Mouse (Mus musculus) MEL (cell line): Measurements from ENCODE around the gene Tubg2. TPM values are rescaled to one million over a fixed set of nuclear protein-coding genes. Genes with fewer than 3 reads are reported as not detected.

ENCODE experiments used
- DNase-seq: peaks from one replicate; pipeline ENCODE4 v3.0.0; 2011; ENCODE audit warnings: low read depth, low spot score
- H3K27ac ChIP-seq: 2 replicates; pipeline ENCODE4 v1.5.1; 2012; ENCODE audit warnings: low read depth, mild to moderate bottlenecking, control low read depth, low read length, moderate library complexity; ENCODE audit not compliant: control insufficient read depth
- H3K27me3 ChIP-seq, 2 experiments: fragments of 150-350 bp in 1 of 2; sonication (generic) in 1 of 2; 2 replicates each; pipeline ENCODE4 v1.6.1; 2012; ENCODE audit warnings: low read length in 2 of 2, mild to moderate bottlenecking in 2 of 2, improper control_type of control experiment in 1 of 2, moderate library complexity in 1 of 2; ENCODE audit not compliant: insufficient read depth in 2 of 2, control insufficient read depth in 1 of 2
- H3K36me3 ChIP-seq, 2 experiments: 2 replicates each; pipeline ENCODE4 v1.6.1; 2012 to 2014; ENCODE audit warnings: low read length in 2 of 2, improper control_type of control experiment in 1 of 2, inconsistent platforms in 1 of 2, mild to moderate bottlenecking in 1 of 2; ENCODE audit not compliant: insufficient read depth in 2 of 2, control insufficient read depth in 1 of 2
- H3K4me1 ChIP-seq, 2 experiments: fragments of 150-350 bp in 1 of 2; sonication (generic) in 1 of 2; 2 replicates each; pipeline ENCODE4 v1.6.1; 2012; ENCODE audit warnings: low read length in 2 of 2, improper control_type of control experiment in 1 of 2, mild to moderate bottlenecking in 1 of 2; ENCODE audit not compliant: insufficient read depth in 2 of 2, control insufficient read depth in 1 of 2
- H3K4me3 ChIP-seq, 2 experiments: fragments of 150-350 bp in 1 of 2; sonication (generic) in 1 of 2; 2 replicates each; pipeline ENCODE4 v1.5.1; 2012; ENCODE audit warnings: low read depth in 2 of 2, low read length in 2 of 2, mild to moderate bottlenecking in 2 of 2, moderate library complexity in 2 of 2, control low read depth in 1 of 2, improper control_type of control experiment in 1 of 2; ENCODE audit not compliant: control insufficient read depth in 1 of 2, insufficient read depth in 1 of 2
- H3K79me2 ChIP-seq: 2 replicates; pipeline ENCODE4 v1.6.1; 2012; ENCODE audit warnings: mild to moderate bottlenecking, low read length, moderate library complexity; ENCODE audit not compliant: control insufficient read depth, poor library complexity, insufficient read depth
- H3K9ac ChIP-seq: 2 replicates; pipeline ENCODE4 v1.6.1; 2012; ENCODE audit warnings: low read depth, mild to moderate bottlenecking, control low read depth, low read length, moderate library complexity; ENCODE audit not compliant: control insufficient read depth, poor library complexity, severe bottlenecking
- H3K9me3 ChIP-seq: fragments of 150-350 bp; sonication (generic); replicated peaks from 2 replicates; pipeline ENCODE4 v1.6.1; 2012; ENCODE audit warnings: mild to moderate bottlenecking, low read length, improper control_type of control experiment, moderate library complexity; ENCODE audit not compliant: insufficient read depth
- CHD1 ChIP-seq: IDR thresholded peaks from 2 replicates; pipeline ENCODE4 v1.6.1; 2012; ENCODE audit warnings: low read depth, mild to moderate bottlenecking, inconsistent platforms, low read length, improper control_type of control experiment
- EP300 ChIP-seq, 2 experiments: IDR thresholded peaks; 2 replicates each; pipeline ENCODE4 v1.6.1; 2011; ENCODE audit warnings: improper control_type of control experiment in 2 of 2, low read length in 2 of 2, low read depth in 1 of 2, mild to moderate bottlenecking in 1 of 2
- GABPA ChIP-seq: IDR thresholded peaks from 2 replicates; pipeline ENCODE4 v1.6.1; 2012; ENCODE audit warnings: low read depth, mild to moderate bottlenecking, inconsistent platforms, low read length, improper control_type of control experiment, moderate library complexity
- HCFC1 ChIP-seq: IDR thresholded peaks from 2 replicates; pipeline ENCODE4 v1.6.1; 2012; ENCODE audit warnings: low read depth, mild to moderate bottlenecking, inconsistent platforms, low read length, improper control_type of control experiment, moderate library complexity
- MAFK ChIP-seq: IDR thresholded peaks from 2 replicates; pipeline ENCODE4 v1.6.1; 2011; ENCODE audit warnings: low read depth, mild to moderate bottlenecking, low read length, improper control_type of control experiment, borderline replicate concordance
- MAX ChIP-seq: IDR thresholded peaks from 2 replicates; pipeline ENCODE4 v1.6.1; 2011; ENCODE audit warnings: low read length, improper control_type of control experiment
- MAZ ChIP-seq: IDR thresholded peaks from 2 replicates; pipeline ENCODE4 v1.6.1; 2012; ENCODE audit warnings: low read depth, mild to moderate bottlenecking, inconsistent platforms, low read length, improper control_type of control experiment
- NELFE ChIP-seq: IDR thresholded peaks from 2 replicates; pipeline ENCODE4 v1.6.1; 2011; ENCODE audit warnings: low read depth, low read length, improper control_type of control experiment
- POLR2A ChIP-seq, 2 experiments: IDR thresholded peaks; 2 replicates each; pipeline ENCODE4 v1.6.1; 2011 to 2012; ENCODE audit warnings: low read length in 2 of 2, mild to moderate bottlenecking in 2 of 2, control low read depth in 1 of 2, improper control_type of control experiment in 1 of 2, low read depth in 1 of 2, moderate library complexity in 1 of 2; ENCODE audit not compliant: control insufficient read depth in 1 of 2, insufficient read depth in 1 of 2, poor library complexity in 1 of 2
- POLR2AphosphoS2 ChIP-seq: IDR thresholded peaks from 2 replicates; pipeline ENCODE4 v1.6.1; 2011; ENCODE audit warnings: low read length, improper control_type of control experiment
- POLR2AphosphoS5 ChIP-seq: IDR thresholded peaks from 2 replicates; pipeline ENCODE4 v1.6.1; 2012; ENCODE audit warnings: low read depth, borderline replicate concordance, mild to moderate bottlenecking, inconsistent platforms, low read length, moderate library complexity, mixed read lengths
- RCOR1 ChIP-seq: IDR thresholded peaks from 2 replicates; pipeline ENCODE4 v1.6.1; 2012; ENCODE audit warnings: low read depth, mild to moderate bottlenecking, inconsistent platforms, low read length, improper control_type of control experiment
- SIN3A ChIP-seq: IDR thresholded peaks from 2 replicates; pipeline ENCODE4 v1.6.1; 2012; ENCODE audit warnings: low read length, improper control_type of control experiment, inconsistent platforms
- SMC3 ChIP-seq: IDR thresholded peaks from 2 replicates; pipeline ENCODE4 v1.6.1; 2011; ENCODE audit warnings: low read depth, low read length, improper control_type of control experiment
- TCF12 ChIP-seq: IDR thresholded peaks from 2 replicates; pipeline ENCODE4 v1.6.1; 2014; ENCODE audit warnings: low read depth, mild to moderate bottlenecking, inconsistent platforms, low read length, improper control_type of control experiment, moderate library complexity
- UBTF ChIP-seq: IDR thresholded peaks from 2 replicates; pipeline ENCODE4 v1.6.1; 2012; ENCODE audit warnings: low read depth, mild to moderate bottlenecking, inconsistent platforms, low read length, improper control_type of control experiment, moderate library complexity, borderline replicate concordance; ENCODE audit not compliant: insufficient read depth
- USF1 ChIP-seq: IDR thresholded peaks from 2 replicates; pipeline ENCODE4 v1.6.1; 2014; ENCODE audit warnings: low read depth, mild to moderate bottlenecking, inconsistent platforms, low read length, improper control_type of control experiment, moderate library complexity
- polyA plus RNA-seq, 2 experiments: library from polyadenylated mRNA; stranded (reverse) in 1 of 2; unstranded in 1 of 2; fragments of >175 nt in 1 of 2; fragments of >200 nt in 1 of 2; gene quantifications; 2 replicates each; pipeline versions ENCODE4 v1.2.1 to v1.2.4; 2012; ENCODE audit warnings: low replicate concordance in 2 of 2, low read depth in 1 of 2; ENCODE audit not compliant: insufficient read length in 2 of 2, insufficient read depth in 1 of 2, missing spikeins in 1 of 2
- total RNA-seq: library from RNA; depleted of rRNA; stranded (reverse); fragments of 300-350 nt; gene quantifications from 2 replicates; pipeline ENCODE4 v1.2.3, GENCODE M21; 2012

Tubg2 gene
- total and polyA plus RNA-seq, 3 experiments = not detected

DNA sequence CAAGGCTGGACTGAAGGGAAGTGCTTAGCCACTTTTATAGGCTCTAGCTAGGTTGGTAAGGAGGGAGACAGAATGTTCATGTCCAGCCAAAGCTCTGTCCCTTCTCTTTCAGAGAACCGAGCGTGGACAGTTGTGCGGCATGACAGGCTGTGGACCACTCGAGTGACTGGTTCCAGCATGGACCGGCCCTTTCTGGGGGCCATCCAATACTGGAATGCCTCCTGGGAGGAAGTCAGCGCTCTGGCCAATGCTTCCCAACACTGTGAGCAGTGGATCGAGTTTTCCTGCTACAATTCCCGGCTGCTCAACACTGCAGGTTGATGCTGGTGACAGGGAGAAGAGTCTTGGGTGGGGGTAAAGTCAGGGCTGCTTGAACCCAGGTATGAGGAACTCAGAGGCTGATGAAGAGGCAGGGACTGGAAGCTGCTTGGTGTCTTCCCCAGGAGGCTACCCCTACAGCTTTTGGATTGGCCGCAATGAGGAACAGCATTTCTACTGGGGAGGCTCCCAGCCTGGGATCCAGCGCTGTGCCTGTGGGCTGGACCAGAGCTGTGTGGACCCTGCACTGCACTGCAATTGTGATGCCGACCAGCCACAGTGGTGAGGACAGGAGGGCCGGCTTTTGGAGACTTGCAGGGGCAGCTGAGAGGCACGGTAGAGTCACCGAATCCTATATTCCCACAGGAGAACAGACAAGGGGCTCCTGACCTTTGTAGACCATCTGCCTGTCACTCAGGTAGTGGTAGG is 27.2 kb downstream of the Tubg2 start:
- no peak for TF ChIP-seq SMC3
- no peak for TF ChIP-seq UBTF
- TF ChIP-seq CHD1 = no peak
- TF ChIP-seq MAZ = no peak
- no peak for TF ChIP-seq SIN3A
- no peak for TF ChIP-seq POLR2A (IDR thresholded peaks at IDR 0.05; ENCODE audit: control insufficient read depth in 1 of 2, insufficient read depth in 1 of 2, low read depth in 1 of 2, low read length in 2 of 2, poor library complexity in 1 of 2)
- TF ChIP-seq TCF12 = no peak
- TF ChIP-seq POLR2AphosphoS2 = no peak
- TF ChIP-seq EP300 (IDR thresholded peaks at IDR 0.05; ENCODE audit: low read depth in 1 of 2, low read length in 2 of 2) = no peak
- Histone ChIP-seq H3K27ac (no peak overlapping the region), H3K4me1 (no peaks in the 10 kb centered on the region), H3K79me2 (no peaks in the 10 kb centered on the region), H3K4me3 (no peak overlapping the region), H3K9ac (no peak overlapping the region), H3K9me3 (no peaks in the 10 kb centered on the region), H3K36me3 (no peaks in the 10 kb centered on the region), H3K27me3 (no peaks in the 10 kb centered on the region)
- DNase-seq = no peak

DNA sequence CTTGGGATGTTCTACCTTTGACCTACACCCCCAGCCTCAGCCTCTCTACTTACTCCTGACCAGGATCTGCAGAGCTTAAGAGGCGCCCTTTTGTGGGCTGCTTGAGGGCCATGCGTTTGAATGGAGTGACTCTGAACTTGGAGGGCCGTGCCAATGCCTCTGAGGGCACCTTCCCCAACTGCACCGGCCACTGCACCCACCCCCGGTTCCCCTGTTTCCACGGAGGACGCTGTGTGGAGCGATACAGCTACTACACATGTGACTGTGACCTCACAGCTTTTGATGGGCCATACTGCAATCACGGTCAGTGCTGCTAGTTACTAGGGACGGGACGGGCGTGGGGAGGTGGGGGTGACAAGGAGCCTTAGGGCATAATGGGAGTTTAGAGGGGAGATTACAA is 29.3 kb downstream of the Tubg2 start:
- TF ChIP-seq GABPA (no peak), MAFK (no peak), USF1 (no peak), HCFC1 (no peak), POLR2A (IDR thresholded peaks at IDR 0.05; ENCODE audit: control insufficient read depth in 1 of 2, insufficient read depth in 1 of 2, low read depth in 1 of 2, low read length in 2 of 2, poor library complexity in 1 of 2) (no peak), EP300 (IDR thresholded peaks at IDR 0.05; ENCODE audit: low read depth in 1 of 2, low read length in 2 of 2) (no peak), RCOR1 (no peak), MAX (no peak), NELFE (no peak), POLR2AphosphoS5 (no peak)
- peaks cover 2 to 9% of the 10 kb centered on the region in 2 experiments for H3K4me1 ChIP-seq
- no peak overlapping the region for H3K9ac ChIP-seq
- DNase-seq = no peak
- no peak overlapping the region for H3K27ac ChIP-seq
- H3K79me2 ChIP-seq = no peaks in the 10 kb centered on the region
- H3K9me3 ChIP-seq = no peaks in the 10 kb centered on the region
- H3K27me3 ChIP-seq = no peaks in the 10 kb centered on the region
- no peak overlapping the region for H3K4me3 ChIP-seq
- peaks cover 0 to 9% of the 10 kb centered on the region in 2 experiments; a peak in 2 of 4 replicates for H3K36me3 ChIP-seq
